Mouse (Mus musculus): ENCODE measurements around the gene Six3.

Gene Six3

GRCm38 (mm10) chr17:85613266-85613860 is at the start of gene Six3:
Gene Six3 (plus strand): TSS chr17:85613608.
- no peak for DNase-seq (ENCODE audit: low spot score in 2 of 2)

GRCm38 (mm10) chr17:85564107-85564506 is 49.3 kb upstream of the Six3 start:
- DNase-seq (ENCODE audit: low spot score in 2 of 2) = no peak

GRCm38 (mm10) chr17:85574023-85574422 is 39.4 kb upstream of the Six3 start:
- no peak for DNase-seq (ENCODE audit: low spot score in 2 of 2)

GRCm38 (mm10) chr17:85578290-85578689 is 35.1 kb upstream of the Six3 start:
- DNase-seq (ENCODE audit: low spot score in 2 of 2) = no peak

- DNase-seq (ENCODE audit: low spot score in 2 of 2) = no peak
These were observed 34.1 kb upstream of the Six3 start for GRCm38 (mm10) chr17:85579350-85579749.

GRCm38 (mm10) chr17:85580221-85580620 is 33.2 kb upstream of the Six3 start:
- DNase-seq (ENCODE audit: low spot score in 2 of 2) = no peak

- DNase-seq (ENCODE audit: low spot score in 2 of 2) = no peak
These were observed 29.2 kb upstream of the Six3 start for GRCm38 (mm10) chr17:85584170-85584569.

GRCm38 (mm10) chr17:85584573-85584972 is 28.8 kb upstream of the Six3 start:
- DNase-seq (ENCODE audit: low spot score in 2 of 2) = no peak

GRCm38 (mm10) chr17:85585779-85586178 is 27.6 kb upstream of the Six3 start:
- DNase-seq (ENCODE audit: low spot score in 2 of 2) = no peak

GRCm38 (mm10) chr17:85591976-85592375 is 21.4 kb upstream of the Six3 start:
- no peak for DNase-seq (ENCODE audit: low spot score in 2 of 2)

GRCm38 (mm10) chr17:85595853-85596252 is 17.6 kb upstream of the Six3 start:
- no peak for DNase-seq (ENCODE audit: low spot score in 2 of 2)

GRCm38 (mm10) chr17:85596341-85596890 is 17.0 kb upstream of the Six3 start:
- no peak for DNase-seq (ENCODE audit: low spot score in 2 of 2)

GRCm38 (mm10) chr17:85599520-85599919 is 13.9 kb upstream of the Six3 start:
- no peak for DNase-seq (ENCODE audit: low spot score in 2 of 2)

GRCm38 (mm10) chr17:85606463-85606862 is 6.9 kb upstream of the Six3 start:
- no peak for DNase-seq (ENCODE audit: low spot score in 2 of 2)

GRCm38 (mm10) chr17:85607556-85608365 is 5.6 kb upstream of the Six3 start:
- no peak for DNase-seq (ENCODE audit: low spot score in 2 of 2)

- DNase-seq (ENCODE audit: low spot score in 2 of 2) = no peak
These were observed 4.9 kb upstream of the Six3 start for GRCm38 (mm10) chr17:85608366-85609093.

GRCm38 (mm10) chr17:85609094-85609425 is 4.3 kb upstream of the Six3 start:
- DNase-seq (ENCODE audit: low spot score in 2 of 2) = no peak

GRCm38 (mm10) chr17:85609621-85610392 is 3.6 kb upstream of the Six3 start:
- no peak for DNase-seq (ENCODE audit: low spot score in 2 of 2)

- no peak for DNase-seq (ENCODE audit: low spot score in 2 of 2)
These were observed 2.9 kb upstream of the Six3 start for GRCm38 (mm10) chr17:85610393-85611115.

GRCm38 (mm10) chr17:85611521-85612515 is 1.6 kb upstream of the Six3 start:
- no peak for DNase-seq (ENCODE audit: low spot score in 2 of 2)

Measured in thymus, postnatal 10 days (tissue).